Mouse (Mus musculus): ENCODE measurements around the gene Chmp5.

- no peak for TF ChIP-seq CTCF (IDR thresholded peaks at IDR 0.05; ENCODE audit: borderline replicate concordance, insufficient read depth, low read depth, low read length)
- no peak for TF ChIP-seq POLR2A (IDR thresholded peaks at IDR 0.05; ENCODE audit: borderline replicate concordance, insufficient read depth, low read length)
Measured at GRCm38 (mm10) chr4:41000271-41000670, 52.1 kb downstream of the Chmp5 start.
